Mouse (Mus musculus) hindbrain, embryonic 16.5 days (tissue): ENCODE measurements around the gene Tmcc1. TPM values are rescaled to one million over a fixed set of nuclear protein-coding genes. Genes with fewer than 3 reads are reported as not detected.

ENCODE experiments used
- ATAC-seq: fragments of 200-750 bp; cut with Nextera tagmentation; 2 replicates; pipeline ENCODE4 v1.8.0; 2017; ENCODE audit warnings: moderate TSS enrichment, moderate library complexity
- H3K27ac ChIP-seq: fragments of 300-500 bp; sonication (generic); 2 replicates; pipeline ENCODE4 v1.5.1; 2014; ENCODE audit warnings: low read depth, mild to moderate bottlenecking, control low read depth, low read length, moderate library complexity
- H3K27me3 ChIP-seq: fragments of 300-500 bp; sonication (generic); replicated peaks from 2 replicates; pipeline ENCODE4 v1.6.1; 2014; ENCODE audit warnings: low read length; ENCODE audit not compliant: control insufficient read depth, insufficient read depth
- H3K36me3 ChIP-seq: fragments of 300-500 bp; sonication (generic); 2 replicates; pipeline ENCODE4 v1.6.1; 2014; ENCODE audit warnings: mild to moderate bottlenecking, low read length, moderate library complexity, mixed read lengths; ENCODE audit not compliant: control insufficient read depth, insufficient read depth
- H3K4me1 ChIP-seq: fragments of 300-500 bp; sonication (generic); 2 replicates; pipeline ENCODE4 v1.6.1; 2014; ENCODE audit warnings: low read depth, low read length; ENCODE audit not compliant: control insufficient read depth, insufficient read depth
- H3K4me2 ChIP-seq: fragments of 300-500 bp; sonication (generic); 2 replicates; pipeline ENCODE4 v1.6.1; 2014; ENCODE audit warnings: mild to moderate bottlenecking, low read length, control low read depth, moderate library complexity
- H3K4me3 ChIP-seq: fragments of 300-500 bp; sonication (generic); 2 replicates; pipeline ENCODE4 v1.5.1; 2014; ENCODE audit warnings: mild to moderate bottlenecking, low read length, control low read depth, moderate library complexity
- H3K9ac ChIP-seq: fragments of 300-500 bp; sonication (generic); 2 replicates; pipeline ENCODE4 v1.6.1; 2014; ENCODE audit warnings: low read depth, mild to moderate bottlenecking, control low read depth, low read length, moderate library complexity
- H3K9me3 ChIP-seq: fragments of 300-500 bp; sonication (generic); 2 replicates; pipeline ENCODE4 v1.6.1; 2014; ENCODE audit warnings: mild to moderate bottlenecking, low read length, moderate library complexity; ENCODE audit not compliant: control insufficient read depth
- WGBS: fragments of 180-500 bp; shearing (Covaris S2); extraction: QIAGEN DNeasy Blood & Tissue Kit; methylation state at CpG from one replicate; pipeline ENCODE4 v1.1.7; 2014; 5-methylcytosine and 5-hydroxymethylcytosine counted together
- polyA plus RNA-seq: library from polyadenylated mRNA; unstranded; fragments of >200 nt; fragmentation: Nextera tagmentation; extraction: Ambion mirVana; gene quantifications from 2 replicates; pipeline ENCODE4 v1.2.1, GENCODE M21; 2015

Gene Tmcc1
- polyA plus RNA-seq, 1 experiment from 2014 or later = 23.4 TPM

- under 1% methylated on average over 6 of the region's 6 CpGs for WGBS
- Histone ChIP-seq H3K27me3 (no peaks in the 10 kb centered on the region), H3K4me1 (peaks cover 11% of the 10 kb centered on the region), H3K9ac (peak overlapping the region; percentile 85), H3K4me2 (peak overlapping the region; percentile 91), H3K27ac (peak overlapping the region; percentile 94), H3K9me3 (no peaks in the 10 kb centered on the region), H3K4me3 (peak overlapping the region; percentile 79), H3K36me3 (no peaks in the 10 kb centered on the region)
- ATAC-seq = peak; percentile 41; the same call in 1 of the 2 replicates
These were observed 86.3 kb downstream of the Tmcc1 start for GRCm38 (mm10) chr6:116106967-116107470.

DNA sequence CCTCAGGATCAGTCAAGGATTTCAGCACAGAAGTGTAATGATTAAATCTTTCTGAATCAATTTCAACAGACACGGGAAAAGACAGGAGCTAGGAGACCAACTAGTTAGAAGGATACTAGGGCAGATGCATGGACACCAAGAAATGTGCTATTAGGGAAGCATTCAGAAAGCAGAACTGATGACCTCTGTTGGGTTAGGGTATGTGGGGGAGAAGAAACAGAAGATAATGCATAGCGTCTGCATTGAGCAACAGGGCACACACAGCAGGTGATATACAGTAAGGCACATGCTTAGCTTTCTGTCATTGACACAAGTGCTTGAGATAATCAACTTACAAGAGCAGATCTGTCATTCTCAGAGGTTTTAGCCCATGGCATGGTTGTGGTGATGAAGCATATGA, 95.7 kb downstream of the Tmcc1 start:
- 92% methylated on average over 2 of the region's 2 CpGs for WGBS
- Histone ChIP-seq H3K9ac (no peak overlapping the region), H3K4me2 (no peak overlapping the region), H3K36me3 (no peaks in the 10 kb centered on the region), H3K4me3 (no peak overlapping the region), H3K27ac (no peak overlapping the region), H3K27me3 (no peaks in the 10 kb centered on the region), H3K4me1 (no peaks in the 10 kb centered on the region), H3K9me3 (no peaks in the 10 kb centered on the region)
- ATAC-seq = no peak

GRCm38 (mm10) chr6:116089402-116089801, 103.9 kb downstream of the Tmcc1 start:
- Histone ChIP-seq H3K36me3 (no peaks in the 10 kb centered on the region), H3K27ac (no peak overlapping the region)

GRCm38 (mm10) chr6:116086036-116086435, 107.2 kb downstream of the Tmcc1 start:
- Histone ChIP-seq H3K4me1 (no peaks in the 10 kb centered on the region), H3K4me3 (no peak overlapping the region), H3K36me3 (no peaks in the 10 kb centered on the region), H3K9me3 (no peaks in the 10 kb centered on the region), H3K27me3 (no peaks in the 10 kb centered on the region), H3K9ac (no peak overlapping the region), H3K4me2 (no peak overlapping the region), H3K27ac (no peak overlapping the region)
- WGBS = 100% methylated on average over 1 of the region's 1 CpGs
- ATAC-seq = no peak

More at GRCm38 (mm10) chr6:116089402-116089801, 103.9 kb downstream of the Tmcc1 start:
- no peak overlapping the region for H3K4me2 ChIP-seq
- H3K4me1 ChIP-seq = no peaks in the 10 kb centered on the region
- no peak for ATAC-seq
- no peak overlapping the region for H3K4me3 ChIP-seq
- no peak overlapping the region for H3K9ac ChIP-seq
- no peaks in the 10 kb centered on the region for H3K27me3 ChIP-seq
- no peaks in the 10 kb centered on the region for H3K9me3 ChIP-seq

- Histone ChIP-seq H3K9ac (no peak overlapping the region), H3K27ac (no peak overlapping the region), H3K4me2 (no peak overlapping the region), H3K4me1 (no peaks in the 10 kb centered on the region), H3K36me3 (no peaks in the 10 kb centered on the region), H3K9me3 (no peaks in the 10 kb centered on the region), H3K4me3 (no peak overlapping the region), H3K27me3 (no peaks in the 10 kb centered on the region)
- WGBS = 59% methylated on average over 1 of the region's 1 CpGs
- ATAC-seq = no peak
These were observed 111.0 kb downstream of the Tmcc1 start for GRCm38 (mm10) chr6:116082239-116082638.

- Histone ChIP-seq H3K4me2 (no peak overlapping the region), H3K27me3 (no peaks in the 10 kb centered on the region), H3K9ac (no peak overlapping the region), H3K9me3 (no peaks in the 10 kb centered on the region), H3K27ac (no peak overlapping the region), H3K36me3 (no peaks in the 10 kb centered on the region), H3K4me1 (no peaks in the 10 kb centered on the region), H3K4me3 (no peak overlapping the region)
- 39% methylated on average over 2 of the region's 2 CpGs for WGBS
- ATAC-seq = no peak
These were observed 111.9 kb downstream of the Tmcc1 start for GRCm38 (mm10) chr6:116081375-116081774.

- no peak overlapping the region for H3K4me3 ChIP-seq
- H3K4me2 ChIP-seq = no peak overlapping the region
- WGBS = 80% methylated on average over 5 of the region's 5 CpGs
- no peak overlapping the region for H3K27ac ChIP-seq
- H3K36me3 ChIP-seq = no peaks in the 10 kb centered on the region
- H3K4me1 ChIP-seq = no peaks in the 10 kb centered on the region
- H3K9ac ChIP-seq = no peak overlapping the region
- no peak for ATAC-seq
- H3K27me3 ChIP-seq = no peaks in the 10 kb centered on the region
- no peaks in the 10 kb centered on the region for H3K9me3 ChIP-seq
These were observed 112.5 kb downstream of the Tmcc1 start for GRCm38 (mm10) chr6:116080756-116081155.

DNA sequence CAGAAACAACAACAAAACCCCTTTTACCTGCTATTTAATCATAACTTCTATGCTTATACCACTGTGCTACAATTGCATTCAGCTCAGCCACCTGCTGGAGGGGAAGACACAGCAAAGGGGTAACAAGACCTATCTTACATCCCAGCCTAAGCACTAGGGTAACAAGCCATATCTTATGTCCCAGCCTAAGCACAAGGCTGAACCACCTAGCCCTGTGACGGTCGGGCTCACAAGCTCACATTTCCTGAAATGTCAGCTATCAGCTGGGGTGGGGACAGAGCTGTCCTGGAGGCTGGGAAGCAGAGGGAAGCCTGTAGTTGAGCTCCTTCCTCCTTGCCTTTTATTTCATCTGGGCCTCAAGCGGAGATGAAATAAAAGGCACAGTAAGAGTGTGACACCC, 115.7 kb downstream of the Tmcc1 start:
- Histone ChIP-seq H3K4me3 (no peak overlapping the region), H3K9me3 (no peaks in the 10 kb centered on the region), H3K36me3 (no peaks in the 10 kb centered on the region), H3K4me1 (peaks cover 4% of the 10 kb centered on the region), H3K4me2 (no peak overlapping the region), H3K27ac (no peak overlapping the region), H3K27me3 (no peaks in the 10 kb centered on the region), H3K9ac (no peak overlapping the region)
- ATAC-seq = no peak
- 77% methylated on average over 3 of the region's 3 CpGs for WGBS

GRCm38 (mm10) chr6:116074892-116075291, 118.4 kb downstream of the Tmcc1 start:
- no peak overlapping the region for H3K27ac ChIP-seq
- no peaks in the 10 kb centered on the region for H3K36me3 ChIP-seq
- H3K4me1 ChIP-seq = peaks cover 9% of the 10 kb centered on the region
- H3K4me3 ChIP-seq = no peak overlapping the region
- H3K9ac ChIP-seq = no peak overlapping the region
- no peaks in the 10 kb centered on the region for H3K27me3 ChIP-seq
- no peak overlapping the region for H3K4me2 ChIP-seq
- H3K9me3 ChIP-seq = no peaks in the 10 kb centered on the region
- ATAC-seq = no peak

- H3K4me2 ChIP-seq = no peak overlapping the region
- no peak overlapping the region for H3K9ac ChIP-seq
- 87% methylated on average over 4 of the region's 4 CpGs for WGBS
- H3K4me3 ChIP-seq = no peak overlapping the region
- H3K36me3 ChIP-seq = no peaks in the 10 kb centered on the region
- no peaks in the 10 kb centered on the region for H3K9me3 ChIP-seq
- H3K4me1 ChIP-seq = peaks cover 9% of the 10 kb centered on the region
- H3K27me3 ChIP-seq = no peaks in the 10 kb centered on the region
- H3K27ac ChIP-seq = no peak overlapping the region
- no peak for ATAC-seq
These were observed 119.7 kb downstream of the Tmcc1 start for GRCm38 (mm10) chr6:116073610-116074009.
